Mouse (Mus musculus) forebrain, embryonic 15.5 days (tissue): ENCODE measurements at regions not wholly inside any gene's neighbourhood (a gene's known extent, or its start where the extent isn't known, plus 50 kb on each side); places are given as distances from the start of the nearest gene placed in this dataset.

Experiments
- ATAC-seq: fragments of 200-750 bp; cut with Nextera tagmentation; replicated peaks from 2 replicates; pipeline ENCODE4 v1.8.0; 2017; ENCODE audit warnings: mild to moderate bottlenecking, moderate TSS enrichment, moderate library complexity
- H3K27ac ChIP-seq: fragments of 300-500 bp; sonication (generic); replicated peaks from 2 replicates; pipeline ENCODE4 v1.5.1; 2015; ENCODE audit warnings: mild to moderate bottlenecking, inconsistent platforms
- H3K27me3 ChIP-seq: fragments of 300-500 bp; sonication (generic); 2 replicates; pipeline ENCODE4 v1.6.1; 2015; ENCODE audit warnings: inconsistent platforms
- H3K36me3 ChIP-seq: fragments of 300-500 bp; sonication (generic); 2 replicates; pipeline ENCODE4 v1.6.1; 2015; ENCODE audit warnings: mild to moderate bottlenecking, inconsistent platforms
- H3K4me1 ChIP-seq: fragments of 300-500 bp; sonication (generic); 2 replicates; pipeline ENCODE4 v1.6.1; 2015; ENCODE audit warnings: inconsistent platforms
- H3K4me2 ChIP-seq: fragments of 300-500 bp; sonication (generic); replicated peaks from 2 replicates; pipeline ENCODE4 v1.6.1; 2015; ENCODE audit warnings: mild to moderate bottlenecking, inconsistent platforms
- H3K4me3 ChIP-seq: fragments of 300-500 bp; sonication (generic); 2 replicates; pipeline ENCODE4 v1.5.1; 2015; ENCODE audit warnings: mild to moderate bottlenecking, inconsistent platforms
- H3K9ac ChIP-seq: fragments of 300-500 bp; sonication (generic); replicated peaks from 2 replicates; pipeline ENCODE4 v1.6.1; 2015; ENCODE audit warnings: mild to moderate bottlenecking, inconsistent platforms
- H3K9me3 ChIP-seq: fragments of 300-500 bp; sonication (generic); 2 replicates; pipeline ENCODE4 v1.6.1; 2016; ENCODE audit warnings: inconsistent platforms
- WGBS: fragments of 180-500 bp; shearing (Covaris S2); methylation state at CpG from one replicate; pipeline ENCODE4 v1.1.7; 2015; ENCODE audit warnings: mixed read lengths; 5-methylcytosine and 5-hydroxymethylcytosine counted together

- 85% methylated on average over 6 of the region's 6 CpGs for WGBS
- no peaks in the 10 kb centered on the region for H3K27me3 ChIP-seq
- no peak overlapping the region for H3K9ac ChIP-seq
- H3K4me2 ChIP-seq = no peak overlapping the region
- no peaks in the 10 kb centered on the region for H3K36me3 ChIP-seq
- H3K27ac ChIP-seq = no peak overlapping the region
- ATAC-seq = no peak
- peaks cover 6% of the 10 kb centered on the region for H3K4me1 ChIP-seq
- H3K9me3 ChIP-seq = no peaks in the 10 kb centered on the region
- H3K4me3 ChIP-seq = no peak overlapping the region
Observed at GRCm38 (mm10) chr6:94805685-94806084, 105.7 kb upstream of the Lrig1 start.

DNA sequence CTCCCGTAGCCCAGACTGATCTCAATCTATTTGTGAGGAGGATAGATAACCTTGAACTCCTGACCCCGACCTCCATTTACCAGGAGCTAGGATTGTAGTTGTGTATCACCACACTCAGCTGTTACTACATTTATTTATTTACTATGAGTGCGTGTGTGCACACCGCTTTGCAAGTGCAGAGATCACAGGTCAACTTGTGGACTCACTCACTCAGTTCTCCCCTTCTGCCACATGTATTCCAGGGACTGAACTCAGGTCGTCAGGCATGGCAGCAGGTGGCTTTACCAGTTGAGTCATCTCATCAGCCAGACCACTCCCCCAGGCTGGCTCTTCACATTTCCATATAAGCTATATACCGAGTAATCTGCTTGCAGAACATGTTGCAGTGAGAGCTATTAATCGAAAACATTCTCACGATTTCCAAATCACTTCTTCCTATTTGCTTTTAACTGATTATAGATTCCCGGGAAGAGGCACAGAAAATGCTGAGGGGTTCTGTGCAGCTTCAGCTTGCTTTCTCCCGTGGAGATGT is 104.4 kb upstream of the Lrig1 start:
- ATAC-seq = no peak
- H3K27me3 ChIP-seq = no peaks in the 10 kb centered on the region
- peaks cover 6% of the 10 kb centered on the region for H3K4me1 ChIP-seq
- H3K27ac ChIP-seq = no peak overlapping the region
- WGBS = 76% methylated on average over 10 of the region's 10 CpGs
- H3K9ac ChIP-seq = no peak overlapping the region
- H3K9me3 ChIP-seq = no peaks in the 10 kb centered on the region
- no peak overlapping the region for H3K4me3 ChIP-seq
- H3K4me2 ChIP-seq = no peak overlapping the region
- H3K36me3 ChIP-seq = no peaks in the 10 kb centered on the region

- WGBS = 3% methylated on average over 12 of the region's 12 CpGs
- Histone ChIP-seq H3K27me3 (no peaks in the 10 kb centered on the region), H3K9me3 (no peaks in the 10 kb centered on the region), H3K36me3 (no peaks in the 10 kb centered on the region), H3K9ac (no peak overlapping the region), H3K4me1 (peaks cover 6% of the 10 kb centered on the region), H3K4me3 (no peak overlapping the region), H3K4me2 (peak overlapping the region; percentile 26), H3K27ac (no peak overlapping the region)
- 0 out of 2 replicates have a peak, but pooled peaks have one; percentile 46 for ATAC-seq
Observed at GRCm38 (mm10) chr6:94801039-94801438, 101.1 kb upstream of the Lrig1 start.

- H3K9ac ChIP-seq = no peak overlapping the region
- 86% methylated on average over 4 of the region's 4 CpGs for WGBS
- no peak overlapping the region for H3K4me2 ChIP-seq
- peaks cover 6% of the 10 kb centered on the region for H3K4me1 ChIP-seq
- H3K27ac ChIP-seq = no peak overlapping the region
- no peaks in the 10 kb centered on the region for H3K9me3 ChIP-seq
- ATAC-seq = no peak
- no peaks in the 10 kb centered on the region for H3K36me3 ChIP-seq
- H3K4me3 ChIP-seq = no peak overlapping the region
- H3K27me3 ChIP-seq = no peaks in the 10 kb centered on the region
Observed at GRCm38 (mm10) chr6:94798545-94799211, 98.7 kb upstream of the Lrig1 start.

- no peak for ATAC-seq
- no peak overlapping the region for H3K4me3 ChIP-seq
- no peaks in the 10 kb centered on the region for H3K4me1 ChIP-seq
- H3K4me2 ChIP-seq = no peak overlapping the region
- H3K27me3 ChIP-seq = no peaks in the 10 kb centered on the region
- no peak overlapping the region for H3K9ac ChIP-seq
- no peaks in the 10 kb centered on the region for H3K9me3 ChIP-seq
- H3K27ac ChIP-seq = no peak overlapping the region
- 76% methylated on average over 4 of the region's 4 CpGs for WGBS
- H3K36me3 ChIP-seq = no peaks in the 10 kb centered on the region
Observed at GRCm38 (mm10) chr6:94795442-94795841, 95.5 kb upstream of the Lrig1 start.

GRCm38 (mm10) chr6:94793555-94793954 is 93.6 kb upstream of the Lrig1 start:
- no peak for ATAC-seq
- 95% methylated on average over 6 of the region's 6 CpGs for WGBS
- Histone ChIP-seq H3K27me3 (no peaks in the 10 kb centered on the region), H3K9me3 (no peaks in the 10 kb centered on the region), H3K4me1 (peaks cover 14% of the 10 kb centered on the region), H3K36me3 (no peaks in the 10 kb centered on the region), H3K27ac (no peak overlapping the region), H3K4me3 (no peak overlapping the region), H3K9ac (no peak overlapping the region), H3K4me2 (no peak overlapping the region)

DNA sequence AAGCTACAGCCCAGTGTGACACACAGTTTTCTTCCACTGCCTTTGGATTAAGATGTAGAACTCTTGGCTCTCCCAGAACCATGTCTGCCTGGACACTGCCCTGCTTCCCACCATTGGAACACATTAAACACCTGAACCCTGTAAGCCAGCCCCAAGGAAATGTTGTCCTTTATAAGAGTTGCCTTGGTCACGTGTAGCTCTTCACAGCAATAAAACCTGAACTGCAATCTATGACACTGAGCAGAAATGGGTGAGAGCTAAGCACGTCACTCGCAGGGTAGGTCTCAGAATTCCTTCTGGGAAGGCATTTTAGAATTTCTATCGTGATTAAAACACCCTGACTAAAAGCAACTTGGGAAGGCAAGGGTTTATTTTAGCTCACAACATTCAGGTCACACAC is 92.4 kb upstream of the Lrig1 start:
- ATAC-seq = no peak
- Histone ChIP-seq H3K27ac (no peak overlapping the region), H3K4me3 (no peak overlapping the region), H3K9me3 (no peaks in the 10 kb centered on the region), H3K27me3 (no peaks in the 10 kb centered on the region), H3K9ac (no peak overlapping the region), H3K4me2 (no peak overlapping the region), H3K36me3 (no peaks in the 10 kb centered on the region), H3K4me1 (peaks cover 14% of the 10 kb centered on the region)
- 86% methylated on average over 4 of the region's 4 CpGs for WGBS

DNA sequence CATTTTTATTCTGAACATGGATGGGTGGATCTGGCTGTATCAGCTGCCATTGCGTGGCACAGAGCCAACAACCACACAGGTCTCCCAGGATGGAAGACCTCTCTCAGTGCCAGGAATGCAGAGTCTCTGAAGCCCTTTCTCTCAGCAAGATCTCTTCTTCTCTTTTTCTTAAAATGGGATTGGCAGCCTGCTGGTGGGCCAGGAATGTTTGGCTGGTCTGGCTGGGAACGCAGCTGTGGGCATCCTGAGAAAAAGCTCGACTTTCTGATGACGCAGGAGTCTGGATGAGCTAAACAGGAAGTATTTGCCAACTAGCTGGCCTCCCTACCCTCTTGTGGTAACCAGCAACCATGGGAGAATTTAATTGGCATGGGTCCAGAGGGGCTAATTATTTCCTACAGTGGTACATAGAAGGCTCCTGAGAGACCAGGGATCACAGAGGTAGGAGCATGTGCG is 89.4 kb upstream of the Lrig1 start:
- WGBS = 23% methylated on average over 5 of the region's 5 CpGs
- no peaks in the 10 kb centered on the region for H3K27me3 ChIP-seq
- H3K9me3 ChIP-seq = no peaks in the 10 kb centered on the region
- ATAC-seq = peak; percentile 78
- H3K27ac ChIP-seq = no peak overlapping the region; the same call in 1 of the 2 replicates
- no peaks in the 10 kb centered on the region for H3K36me3 ChIP-seq
- no peak overlapping the region for H3K4me2 ChIP-seq
- no peak overlapping the region for H3K9ac ChIP-seq
- H3K4me3 ChIP-seq = no peak overlapping the region
- peaks cover 14% of the 10 kb centered on the region for H3K4me1 ChIP-seq

GRCm38 (mm10) chr6:94783471-94783870 is 83.5 kb upstream of the Lrig1 start:
- no peaks in the 10 kb centered on the region for H3K27me3 ChIP-seq
- H3K4me3 ChIP-seq = no peak overlapping the region
- no peak overlapping the region for H3K4me2 ChIP-seq
- H3K27ac ChIP-seq = no peak overlapping the region
- H3K9me3 ChIP-seq = no peaks in the 10 kb centered on the region
- 96% methylated on average over 1 of the region's 1 CpGs for WGBS
- no peaks in the 10 kb centered on the region for H3K4me1 ChIP-seq
- no peak for ATAC-seq
- H3K9ac ChIP-seq = no peak overlapping the region
- no peaks in the 10 kb centered on the region for H3K36me3 ChIP-seq

- H3K4me2 ChIP-seq = no peak overlapping the region
- 86% methylated on average over 4 of the region's 4 CpGs for WGBS
- H3K27me3 ChIP-seq = no peaks in the 10 kb centered on the region
- no peaks in the 10 kb centered on the region for H3K36me3 ChIP-seq
- ATAC-seq = no peak
- H3K27ac ChIP-seq = no peak overlapping the region
- no peaks in the 10 kb centered on the region for H3K4me1 ChIP-seq
- no peaks in the 10 kb centered on the region for H3K9me3 ChIP-seq
- H3K9ac ChIP-seq = no peak overlapping the region
- no peak overlapping the region for H3K4me3 ChIP-seq
Observed at GRCm38 (mm10) chr6:94780621-94781020, 80.7 kb upstream of the Lrig1 start.

DNA sequence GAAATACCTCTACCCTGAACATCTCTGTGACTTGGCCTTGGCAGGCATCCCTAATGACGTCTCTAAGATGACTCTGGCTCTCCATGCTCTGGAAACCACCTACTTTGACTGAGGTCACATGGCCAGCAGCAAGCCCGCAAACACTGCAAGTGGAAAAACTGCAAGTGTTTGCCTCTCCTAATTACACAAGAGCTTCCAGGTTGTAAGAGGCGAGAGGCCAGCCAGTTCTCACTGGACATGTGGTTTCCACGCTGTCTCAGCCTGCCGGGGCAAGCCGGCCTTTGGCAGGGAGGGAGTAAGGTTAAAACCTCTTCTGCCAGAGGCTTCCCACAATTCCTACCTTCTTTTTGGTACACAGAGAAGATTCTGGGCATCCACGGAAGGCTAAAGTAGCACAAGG is 79.9 kb upstream of the Lrig1 start:
- Histone ChIP-seq H3K9me3 (no peaks in the 10 kb centered on the region), H3K9ac (no peak overlapping the region), H3K4me2 (no peak overlapping the region), H3K27me3 (no peaks in the 10 kb centered on the region), H3K4me1 (no peaks in the 10 kb centered on the region), H3K27ac (no peak overlapping the region), H3K36me3 (no peaks in the 10 kb centered on the region), H3K4me3 (no peak overlapping the region)
- ATAC-seq = no peak
- 79% methylated on average over 7 of the region's 7 CpGs for WGBS

GRCm38 (mm10) chr6:94779213-94779612 is 79.3 kb upstream of the Lrig1 start:
- no peak overlapping the region for H3K4me3 ChIP-seq
- H3K27ac ChIP-seq = no peak overlapping the region
- H3K4me1 ChIP-seq = peaks cover 3% of the 10 kb centered on the region
- ATAC-seq = no peak
- no peaks in the 10 kb centered on the region for H3K27me3 ChIP-seq
- H3K9me3 ChIP-seq = no peaks in the 10 kb centered on the region
- H3K36me3 ChIP-seq = no peaks in the 10 kb centered on the region
- no peak overlapping the region for H3K4me2 ChIP-seq
- H3K9ac ChIP-seq = no peak overlapping the region
- 82% methylated on average over 6 of the region's 7 CpGs for WGBS

- ATAC-seq = no peak
Observed at GRCm38 (mm10) chr6:94778797-94779196, 78.8 kb upstream of the Lrig1 start.

More at GRCm38 (mm10) chr6:94778797-94779196, 78.8 kb upstream of the Lrig1 start:
- WGBS = 40% methylated on average over 1 of the region's 1 CpGs
- Histone ChIP-seq H3K4me1 (peaks cover 7% of the 10 kb centered on the region), H3K9ac (no peak overlapping the region), H3K4me2 (no peak overlapping the region), H3K27me3 (no peaks in the 10 kb centered on the region), H3K27ac (no peak overlapping the region), H3K4me3 (no peak overlapping the region), H3K36me3 (no peaks in the 10 kb centered on the region), H3K9me3 (no peaks in the 10 kb centered on the region)
